Mouse (Mus musculus): ENCODE data around the gene Iqsec1.

GRCm38 (mm10) chr6:90764753-90765152 is 223.7 kb downstream of the Iqsec1 start:
- TF ChIP-seq CTCF (conservative IDR thresholded peaks at IDR 0.05; ENCODE audit: low read length) (no peak), POU5F1 (IDR thresholded peaks at IDR 0.05; ENCODE audit: borderline replicate concordance, low read length) (no peak), NANOG (IDR thresholded peaks at IDR 0.05; ENCODE audit: borderline replicate concordance, low read length) (no peak)
